Mouse (Mus musculus) midbrain, postnatal 0 days (tissue): Measurements from ENCODE around the gene Serpinf2. TPM values are rescaled to one million over a fixed set of nuclear protein-coding genes. Genes with fewer than 3 reads are reported as not detected.

ENCODE experiments used
- ATAC-seq: fragments of 200-750 bp; cut with Nextera tagmentation; 2 replicates; pipeline ENCODE4 v1.8.0; 2017; ENCODE audit warnings: moderate number of reproducible peaks, mild to moderate bottlenecking, moderate TSS enrichment, moderate library complexity; ENCODE audit not compliant: low FRiP score
- DNase-seq: peaks from one replicate; pipeline ENCODE4 v3.0.0-alpha.2; 2015; ENCODE audit warnings: low spot score
- H3K27ac ChIP-seq: fragments of 300-500 bp; sonication (generic); 2 replicates; pipeline ENCODE4 v1.5.1; 2014; ENCODE audit warnings: low read depth, mild to moderate bottlenecking, low read length, mixed read lengths
- H3K27me3 ChIP-seq: fragments of 300-500 bp; sonication (generic); 2 replicates; pipeline ENCODE4 v1.6.1; 2014; ENCODE audit warnings: low read length, control low read depth, mixed read lengths; ENCODE audit not compliant: insufficient read depth
- H3K36me3 ChIP-seq: fragments of 300-500 bp; sonication (generic); 2 replicates; pipeline ENCODE4 v1.6.1; 2014; ENCODE audit warnings: low read length, control low read depth, mixed read lengths; ENCODE audit not compliant: insufficient read depth
- H3K4me1 ChIP-seq: fragments of 300-500 bp; sonication (generic); 2 replicates; pipeline ENCODE4 v1.6.1; 2014; ENCODE audit warnings: mild to moderate bottlenecking, control low read depth, antibody characterized with exemption, low read length, mixed read lengths; ENCODE audit not compliant: insufficient read depth
- H3K4me2 ChIP-seq: fragments of 300-500 bp; sonication (generic); 2 replicates; pipeline ENCODE4 v1.6.1; 2014; ENCODE audit warnings: low read depth, mild to moderate bottlenecking, low read length, mixed read lengths; ENCODE audit not compliant: poor library complexity, severe bottlenecking
- H3K4me3 ChIP-seq: fragments of 300-500 bp; sonication (generic); 2 replicates; pipeline ENCODE4 v1.5.1; 2014; ENCODE audit warnings: low read depth, mild to moderate bottlenecking, low read length, moderate library complexity
- H3K9ac ChIP-seq: fragments of 300-500 bp; sonication (generic); replicated peaks from 2 replicates; pipeline ENCODE4 v1.6.1; 2014; ENCODE audit warnings: mild to moderate bottlenecking, low read length, moderate library complexity, mixed read lengths; ENCODE audit not compliant: poor library complexity, severe bottlenecking
- H3K9me3 ChIP-seq: fragments of 300-500 bp; sonication (generic); 2 replicates; pipeline ENCODE4 v1.6.1; 2016; ENCODE audit warnings: low read length, control low read depth
- CTCF ChIP-seq: IDR thresholded peaks from 2 replicates; pipeline ENCODE4 v1.5.1; 2016; ENCODE audit warnings: antibody characterized with exemption, mild to moderate bottlenecking
- WGBS: fragments of 180-500 bp; shearing (Covaris S2); extraction: QIAGEN DNeasy Blood & Tissue Kit; methylation state at CpG from one replicate; pipeline ENCODE4 v1.1.7; 2014; 5-methylcytosine and 5-hydroxymethylcytosine counted together
- polyA plus RNA-seq: library from polyadenylated mRNA; unstranded; fragments of >200 nt; fragmentation: Nextera tagmentation; extraction: Ambion mirVana; gene quantifications from 2 replicates; pipeline ENCODE4 v1.2.1, GENCODE M21; 2015
- total RNA-seq: library from RNA; depleted of rRNA; stranded (reverse); fragments of >200 nt; gene quantifications from 2 replicates; pipeline ENCODE4 v1.2.3, GENCODE M21; 2014

The Serpinf2 gene
- total and polyA plus RNA-seq, 2 experiments from 2014 or later = not detected

- TF ChIP-seq CTCF = no peak
- H3K9ac ChIP-seq = 0 out of 2 replicates have a peak overlapping the region, but pooled peaks have one; percentile 19
- peaks cover 53% of the 10 kb centered on the region for H3K36me3 ChIP-seq
- no peaks in the 10 kb centered on the region for H3K4me1 ChIP-seq
- no peak for ATAC-seq
- no peak overlapping the region for H3K27ac ChIP-seq
- DNase-seq = no peak
- no peak overlapping the region for H3K4me3 ChIP-seq
- 57% methylated on average over 8 of the region's 8 CpGs for WGBS
- H3K27me3 ChIP-seq = no peaks in the 10 kb centered on the region
- H3K9me3 ChIP-seq = no peaks in the 10 kb centered on the region
- no peak overlapping the region for H3K4me2 ChIP-seq
Measured at GRCm38 (mm10) chr11:75443711-75444110, 4.3 kb upstream of the Serpinf2 start.

- H3K4me3 ChIP-seq = no peak overlapping the region
- H3K4me1 ChIP-seq = no peaks in the 10 kb centered on the region
- no peak for TF ChIP-seq CTCF
- ATAC-seq = no peak
- no peak overlapping the region for H3K4me2 ChIP-seq
- no peak overlapping the region for H3K9ac ChIP-seq
- H3K36me3 ChIP-seq = peaks cover 35% of the 10 kb centered on the region
- no peak overlapping the region for H3K27ac ChIP-seq
- DNase-seq = no peak
- 51% methylated on average over 16 of the region's 16 CpGs for WGBS
- H3K27me3 ChIP-seq = no peaks in the 10 kb centered on the region
- no peaks in the 10 kb centered on the region for H3K9me3 ChIP-seq
Measured at GRCm38 (mm10) chr11:75441601-75442000, 2.2 kb upstream of the Serpinf2 start.

- Histone ChIP-seq H3K9me3 (no peaks in the 10 kb centered on the region), H3K4me2 (no peak overlapping the region), H3K9ac (no peak overlapping the region), H3K27me3 (no peaks in the 10 kb centered on the region), H3K4me1 (no peaks in the 10 kb centered on the region), H3K27ac (no peak overlapping the region), H3K36me3 (peaks cover 35% of the 10 kb centered on the region), H3K4me3 (no peak overlapping the region)
- ATAC-seq (no peak), DNase-seq (no peak)
- WGBS = 86% methylated on average over 7 of the region's 7 CpGs
- no peak for TF ChIP-seq CTCF
Measured at GRCm38 (mm10) chr11:75441034-75441433, 1.6 kb upstream of the Serpinf2 start.

GRCm38 (mm10) chr11:75439951-75440350 lies 560 bp upstream of the Serpinf2 start:
- 95% methylated on average over 3 of the region's 3 CpGs for WGBS
- no peak overlapping the region for H3K27ac ChIP-seq
- no peak for TF ChIP-seq CTCF
- H3K27me3 ChIP-seq = no peaks in the 10 kb centered on the region
- H3K4me2 ChIP-seq = no peak overlapping the region
- no peak for ATAC-seq
- H3K9ac ChIP-seq = no peak overlapping the region
- H3K36me3 ChIP-seq = peaks cover 30% of the 10 kb centered on the region
- no peak for DNase-seq
- H3K4me3 ChIP-seq = no peak overlapping the region
- no peaks in the 10 kb centered on the region for H3K9me3 ChIP-seq
- H3K4me1 ChIP-seq = no peaks in the 10 kb centered on the region

GRCm38 (mm10) chr11:75438804-75439203 lies 587 bp downstream of the Serpinf2 start:
- Histone ChIP-seq H3K4me2 (no peak overlapping the region), H3K27me3 (no peaks in the 10 kb centered on the region), H3K4me1 (no peaks in the 10 kb centered on the region), H3K4me3 (no peak overlapping the region), H3K9me3 (no peaks in the 10 kb centered on the region), H3K9ac (no peak overlapping the region), H3K36me3 (peaks cover 21% of the 10 kb centered on the region), H3K27ac (no peak overlapping the region)
- ATAC-seq (no peak), DNase-seq (no peak)
- WGBS = 88% methylated on average over 3 of the region's 3 CpGs
- TF ChIP-seq CTCF = no peak

GRCm38 (mm10) chr11:75438194-75438593 lies 1.2 kb downstream of the Serpinf2 start:
- H3K36me3 ChIP-seq = peaks cover 14% of the 10 kb centered on the region
- H3K4me3 ChIP-seq = no peak overlapping the region
- no peaks in the 10 kb centered on the region for H3K9me3 ChIP-seq
- no peaks in the 10 kb centered on the region for H3K27me3 ChIP-seq
- WGBS = 87% methylated on average over 13 of the region's 13 CpGs
- H3K9ac ChIP-seq = no peak overlapping the region
- no peak overlapping the region for H3K27ac ChIP-seq
- TF ChIP-seq CTCF = no peak
- DNase-seq (no peak), ATAC-seq (no peak)
- no peaks in the 10 kb centered on the region for H3K4me1 ChIP-seq
- no peak overlapping the region for H3K4me2 ChIP-seq
